Mouse (Mus musculus) heart, embryonic 11.5 days (tissue): ENCODE measurements around the gene Fam240b. TPM values are rescaled to one million over a fixed set of nuclear protein-coding genes. Genes with fewer than 3 reads are reported as not detected.

Experiments
- ATAC-seq: fragments of 200-750 bp; cut with Nextera tagmentation; replicated peaks from 2 replicates; pipeline ENCODE4 v1.8.0; 2017; ENCODE audit warnings: moderate library complexity; ENCODE audit not compliant: insufficient number of reproducible peaks, low FRiP score, low TSS enrichment
- H3K27ac ChIP-seq: fragments of 300-500 bp; sonication (generic); 2 replicates; pipeline ENCODE4 v1.5.1; 2014; ENCODE audit warnings: mild to moderate bottlenecking, low read depth, low read length
- H3K27me3 ChIP-seq: fragments of 300-500 bp; sonication (generic); 2 replicates; pipeline ENCODE4 v1.6.1; 2014; ENCODE audit warnings: mild to moderate bottlenecking, low read length, mixed read lengths; ENCODE audit not compliant: control insufficient read depth, insufficient read depth
- H3K36me3 ChIP-seq: fragments of 300-500 bp; sonication (generic); 2 replicates; pipeline ENCODE4 v1.6.1; 2014; ENCODE audit warnings: mild to moderate bottlenecking, low read length, moderate library complexity, mixed read lengths; ENCODE audit not compliant: control insufficient read depth, insufficient read depth
- H3K4me1 ChIP-seq: fragments of 300-500 bp; sonication (generic); 2 replicates; pipeline ENCODE4 v1.6.1; 2014; ENCODE audit warnings: low read length; ENCODE audit not compliant: control insufficient read depth, insufficient read depth
- H3K4me2 ChIP-seq: fragments of 300-500 bp; sonication (generic); 2 replicates; pipeline ENCODE4 v1.6.1; 2014; ENCODE audit warnings: mild to moderate bottlenecking, moderate library complexity
- H3K4me3 ChIP-seq: fragments of 300-500 bp; sonication (generic); 2 replicates; pipeline ENCODE4 v1.5.1; 2014; ENCODE audit warnings: low read depth, low read length
- H3K9ac ChIP-seq: fragments of 300-500 bp; sonication (generic); 2 replicates; pipeline ENCODE4 v1.6.1; 2014; ENCODE audit warnings: mild to moderate bottlenecking, low read depth, low read length, moderate library complexity
- H3K9me3 ChIP-seq: fragments of 300-500 bp; sonication (generic); replicated peaks from 2 replicates; pipeline ENCODE4 v1.6.1; 2016; ENCODE audit warnings: low read length; ENCODE audit not compliant: control insufficient read depth
- WGBS: fragments of 180-500 bp; shearing (Covaris S2); extraction: QIAGEN DNeasy Blood & Tissue Kit; methylation state at CpG from one replicate; pipeline ENCODE4 v1.1.7; 2014; ENCODE audit not compliant: insufficient replicate concordance; 5-methylcytosine and 5-hydroxymethylcytosine counted together
- polyA plus RNA-seq: library from polyadenylated mRNA; unstranded; fragments of >200 nt; fragmentation: Nextera tagmentation; extraction: Ambion mirVana; gene quantifications from 2 replicates; pipeline ENCODE4 v1.2.1, GENCODE M21; 2014

Fam240b gene
- polyA plus RNA-seq, result not detected in 2 replicates

- Histone ChIP-seq H3K4me1 (no peaks in the 10 kb centered on the region), H3K36me3 (no peaks in the 10 kb centered on the region), H3K27ac (no peak within 1 kb of the TSS), H3K4me3 (no peak within 1 kb of the TSS), H3K27me3 (no peaks in the 10 kb centered on the region), H3K9ac (no peak within 1 kb of the TSS), H3K9me3 (no peaks in the 10 kb centered on the region), H3K4me2 (no peak within 1 kb of the TSS)
- ATAC-seq, result no peak
- WGBS, result 80% methylated on average over 6 of the region's 6 CpGs
Observed at GRCm38 (mm10) chr13:64497692-64498091, at the start of gene Fam240b. TSS of gene Fam240b (minus strand) at chr13:64497792.

GRCm38 (mm10) chr13:64530139-64530538, 32.5 kb upstream of the Fam240b start:
- Histone ChIP-seq H3K4me3 (no peak overlapping the region), H3K9me3 (no peaks in the 10 kb centered on the region), H3K9ac (no peak overlapping the region), H3K27me3 (no peaks in the 10 kb centered on the region), H3K27ac (no peak overlapping the region), H3K36me3 (no peaks in the 10 kb centered on the region), H3K4me1 (no peaks in the 10 kb centered on the region), H3K4me2 (no peak overlapping the region)
- ATAC-seq, result no peak
- 80% methylated on average over 5 of the region's 5 CpGs for WGBS

GRCm38 (mm10) chr13:64526515-64527285, 29.1 kb upstream of the Fam240b start:
- Histone ChIP-seq H3K9ac (no peak overlapping the region), H3K4me2 (no peak overlapping the region), H3K4me3 (no peak overlapping the region), H3K27me3 (no peaks in the 10 kb centered on the region), H3K27ac (no peak overlapping the region), H3K4me1 (no peaks in the 10 kb centered on the region), H3K9me3 (no peaks in the 10 kb centered on the region), H3K36me3 (no peaks in the 10 kb centered on the region)
- WGBS, result 76% methylated on average over 15 of the region's 15 CpGs
- ATAC-seq, result no peak

GRCm38 (mm10) chr13:64514247-64514646, 16.7 kb upstream of the Fam240b start:
- ATAC-seq, result no peak
- Histone ChIP-seq H3K36me3 (no peaks in the 10 kb centered on the region), H3K9me3 (no peaks in the 10 kb centered on the region), H3K4me1 (no peaks in the 10 kb centered on the region), H3K4me3 (no peak overlapping the region), H3K27ac (no peak overlapping the region), H3K27me3 (no peaks in the 10 kb centered on the region), H3K9ac (no peak overlapping the region), H3K4me2 (no peak overlapping the region)
- 79% methylated on average over 2 of the region's 2 CpGs for WGBS

GRCm38 (mm10) chr13:64511616-64512015, 14.0 kb upstream of the Fam240b start:
- Histone ChIP-seq H3K9me3 (no peaks in the 10 kb centered on the region), H3K27me3 (no peaks in the 10 kb centered on the region), H3K9ac (no peak overlapping the region), H3K4me2 (no peak overlapping the region), H3K4me3 (no peak overlapping the region), H3K27ac (no peak overlapping the region), H3K36me3 (no peaks in the 10 kb centered on the region), H3K4me1 (no peaks in the 10 kb centered on the region)
- ATAC-seq, result no peak

GRCm38 (mm10) chr13:64507361-64507760, 9.8 kb upstream of the Fam240b start:
- H3K9ac ChIP-seq, result no peak overlapping the region
- no peak for ATAC-seq
- H3K36me3 ChIP-seq, result no peaks in the 10 kb centered on the region
- H3K4me3 ChIP-seq, result no peak overlapping the region
- no peaks in the 10 kb centered on the region for H3K9me3 ChIP-seq
- H3K4me1 ChIP-seq, result no peaks in the 10 kb centered on the region
- H3K27ac ChIP-seq, result no peak overlapping the region
- no peak overlapping the region for H3K4me2 ChIP-seq
- no peaks in the 10 kb centered on the region for H3K27me3 ChIP-seq

- 80% methylated on average over 3 of the region's 3 CpGs for WGBS
- Histone ChIP-seq H3K27me3 (no peaks in the 10 kb centered on the region), H3K36me3 (no peaks in the 10 kb centered on the region), H3K9me3 (no peaks in the 10 kb centered on the region), H3K4me3 (no peak overlapping the region), H3K27ac (no peak overlapping the region), H3K4me1 (no peaks in the 10 kb centered on the region), H3K9ac (no peak overlapping the region), H3K4me2 (no peak overlapping the region)
- ATAC-seq, result no peak
Observed at GRCm38 (mm10) chr13:64502833-64503232, 5.2 kb upstream of the Fam240b start.

GRCm38 (mm10) chr13:64493586-64493985, 4.0 kb downstream of the Fam240b start:
- H3K27me3 ChIP-seq, result no peaks in the 10 kb centered on the region
- H3K27ac ChIP-seq, result no peak overlapping the region
- no peaks in the 10 kb centered on the region for H3K4me1 ChIP-seq
- no peak overlapping the region for H3K4me2 ChIP-seq
- H3K9ac ChIP-seq, result no peak overlapping the region
- H3K4me3 ChIP-seq, result no peak overlapping the region
- H3K9me3 ChIP-seq, result no peaks in the 10 kb centered on the region
- 75% methylated on average over 5 of the region's 5 CpGs for WGBS
- H3K36me3 ChIP-seq, result no peaks in the 10 kb centered on the region
- ATAC-seq, result no peak

GRCm38 (mm10) chr13:64489886-64490285, 7.7 kb downstream of the Fam240b start:
- Histone ChIP-seq H3K4me3 (no peak overlapping the region), H3K36me3 (no peaks in the 10 kb centered on the region), H3K4me2 (no peak overlapping the region), H3K9ac (no peak overlapping the region), H3K27ac (no peak overlapping the region), H3K27me3 (no peaks in the 10 kb centered on the region), H3K9me3 (no peaks in the 10 kb centered on the region), H3K4me1 (no peaks in the 10 kb centered on the region)
- ATAC-seq, result no peak
- WGBS, result 76% methylated on average over 6 of the region's 6 CpGs
